Mouse (Mus musculus) cerebellum, postnatal 10 days (tissue): ENCODE data around the gene Tff1.

Experiments used
- DNase-seq, 2 experiments: peaks; one replicate each; pipeline ENCODE4 v3.0.0; 2021; ENCODE audit warnings: mixed read lengths in 2 of 2

Gene Tff1

GRCm38 (mm10) chr17:31152966-31153499, 12.0 kb downstream of the Tff1 start:
- DNase-seq: no peak

- DNase-seq: no peak
These were observed 12.6 kb downstream of the Tff1 start for GRCm38 (mm10) chr17:31152512-31152911.

- DNase-seq: no peak
These were observed 19.1 kb downstream of the Tff1 start for GRCm38 (mm10) chr17:31145998-31146397.

GRCm38 (mm10) chr17:31144040-31145037, 20.7 kb downstream of the Tff1 start, which contains the start of gene Tff2:
Tff2 (minus strand) TSS chr17:31144282.
- DNase-seq: peak in 1 of 2 experiments; percentile 35

GRCm38 (mm10) chr17:31142116-31142515, 23.0 kb downstream of the Tff1 start:
- DNase-seq: no peak

GRCm38 (mm10) chr17:31138398-31138797, 26.7 kb downstream of the Tff1 start:
- peak; percentile 87 to 94 for DNase-seq

GRCm38 (mm10) chr17:31136821-31137220, 28.3 kb downstream of the Tff1 start:
- DNase-seq: no peak

GRCm38 (mm10) chr17:31136291-31136690, 28.8 kb downstream of the Tff1 start:
- DNase-seq: no peak

- no peak for DNase-seq
These were observed 30.2 kb downstream of the Tff1 start for GRCm38 (mm10) chr17:31134913-31135312.

- DNase-seq: no peak
These were observed 31.3 kb downstream of the Tff1 start for GRCm38 (mm10) chr17:31133776-31134175.

GRCm38 (mm10) chr17:31131269-31131821, 33.7 kb downstream of the Tff1 start:
- DNase-seq: peak; percentile 90 to 92

- DNase-seq: no peak
These were observed 35.6 kb downstream of the Tff1 start, which contains the start of gene Tff3 for GRCm38 (mm10) chr17:31129452-31129851. Tff3 (minus strand) TSS chr17:31129646.

- peak; percentile 64 to 69 for DNase-seq
These were observed 36.3 kb downstream of the Tff1 start for GRCm38 (mm10) chr17:31128708-31129318.

- DNase-seq: peak; percentile 98
These were observed 39.4 kb downstream of the Tff1 start for GRCm38 (mm10) chr17:31125548-31126266.

- peak; percentile 90 to 95 for DNase-seq
These were observed 43.1 kb downstream of the Tff1 start for GRCm38 (mm10) chr17:31121975-31122374.

- peak; percentile 91 to 94 for DNase-seq
These were observed 45.6 kb downstream of the Tff1 start for GRCm38 (mm10) chr17:31119429-31119828.

GRCm38 (mm10) chr17:31117946-31118345, 47.1 kb downstream of the Tff1 start:
- no peak for DNase-seq

- no peak for DNase-seq
These were observed 49.0 kb downstream of the Tff1 start for GRCm38 (mm10) chr17:31116063-31116462.

GRCm38 (mm10) chr17:31113191-31113856, 51.8 kb downstream of the Tff1 start:
- no peak for DNase-seq
